In genomic region chr3:106001416-106002370, GRCm38 (mm10) we compare ENCODE assay signal across 8 mouse cellular contexts. TPM values are rescaled to one million over a fixed set of nuclear protein-coding genes. Genes with fewer than 3 reads are reported as not detected.
DNase-seq lines count a peak whose midpoint lies in the region; ATAC-seq and TF ChIP-seq lines count a peak whose summit lies in the region.

No protein-coding gene starts in this region.

- 22% methylated on average over 17 of the region's 17 CpGs for WGBS in heart, embryonic 15.5 days
- 19% methylated on average over 17 of the region's 17 CpGs for WGBS in liver, embryonic 13.5 days (ENCODE audit: insufficient replicate concordance)
- WGBS in thymus, adult 2 months: 16% methylated on average over 17 of the region's 17 CpGs

- ATAC-seq in cerebellum, adult (ENCODE audit: insufficient number of reproducible peaks, low FRiP score, low TSS enrichment): peak; percentile 72
- ATAC-seq in heart, embryonic 15.5 days (replicated peaks; ENCODE audit: insufficient number of reproducible peaks, insufficient read depth, low FRiP score, low read depth): peak; percentile 72
- ATAC-seq in liver, embryonic 13.5 days (ENCODE audit: low read depth): peak; percentile 45; the same call in 1 of the 2 replicates

- peak overlapping the region; percentile 55 for H3K4me2 ChIP-seq in heart, embryonic 15.5 days
- no peak overlapping the region for H3K4me2 ChIP-seq in liver, embryonic 13.5 days

- peaks cover 7% of the 10 kb centered on the region; the same call in 1 of the 2 replicates for H3K4me1 ChIP-seq in heart, embryonic 15.5 days (replicated peaks)
- no peaks in the 10 kb centered on the region for H3K4me1 ChIP-seq in liver, embryonic 13.5 days (replicated peaks)
- H3K4me1 ChIP-seq in thymus, adult 2 months (replicated peaks; ENCODE audit: control insufficient read depth, insufficient read depth, low read length): peaks cover 9% of the 10 kb centered on the region; the same call in 1 of the 2 replicates

- H3K27ac ChIP-seq in heart, embryonic 15.5 days: no peak overlapping the region
- no peak overlapping the region for H3K27ac ChIP-seq in liver, embryonic 13.5 days
- 0 out of 2 replicates have a peak overlapping the region, but pooled peaks have one; percentile 17 for H3K27ac ChIP-seq in thymus, adult 2 months (ENCODE audit: control insufficient read depth, insufficient read depth, low read length)

- no peak for DNase-seq in cerebellum, postnatal 4 days (ENCODE audit: low spot score in 2 of 2)
- peak; percentile 9 to 18 for DNase-seq in cerebellum, postnatal 36 days
- DNase-seq in kidney, postnatal 10 days: peak; percentile 39
- DNase-seq in liver, embryonic 13.5 days: no peak
- peak; percentile 41 for DNase-seq in neural tube, embryonic 10.5 days (ENCODE audit: extremely low spot score, low spot score)
- DNase-seq in thymus, adult 2 months: peak; percentile 21

- H3K9me3 ChIP-seq in heart, embryonic 15.5 days (replicated peaks): no peaks in the 10 kb centered on the region
- no peaks in the 10 kb centered on the region for H3K9me3 ChIP-seq in liver, embryonic 13.5 days (replicated peaks)

- H3K36me3 ChIP-seq in heart, embryonic 15.5 days: no peaks in the 10 kb centered on the region
- no peaks in the 10 kb centered on the region for H3K36me3 ChIP-seq in liver, embryonic 13.5 days
- H3K36me3 ChIP-seq in thymus, adult 2 months (ENCODE audit: control insufficient read depth, insufficient read depth, low read length): no peaks in the 10 kb centered on the region

- TF ChIP-seq POLR2A in thymus, adult 2 months (IDR thresholded peaks at IDR 0.05; ENCODE audit: control insufficient read depth, extremely low read depth, insufficient read depth, low read length, poor library complexity): no peak

- TF ChIP-seq CTCF in thymus, adult 2 months (IDR thresholded peaks at IDR 0.05; ENCODE audit: borderline replicate concordance, control insufficient read depth, extremely low read depth, insufficient read depth, low read length, poor library complexity): no peak

- H3K27me3 ChIP-seq in heart, embryonic 15.5 days: no peaks in the 10 kb centered on the region
- H3K27me3 ChIP-seq in liver, embryonic 13.5 days: no peaks in the 10 kb centered on the region
- H3K27me3 ChIP-seq in thymus, adult 2 months (ENCODE audit: control insufficient read depth, insufficient read depth, low read length): no peaks in the 10 kb centered on the region

- H3K9ac ChIP-seq in heart, embryonic 15.5 days: no peak overlapping the region
- H3K9ac ChIP-seq in liver, embryonic 13.5 days: no peak overlapping the region

- H3K4me3 ChIP-seq in heart, embryonic 15.5 days: peak overlapping the region; percentile 22
- no peak overlapping the region for H3K4me3 ChIP-seq in liver, embryonic 13.5 days (replicated peaks)
- 0 out of 2 replicates have a peak overlapping the region, but pooled peaks have one; percentile 12 for H3K4me3 ChIP-seq in thymus, adult 2 months (ENCODE audit: control insufficient read depth, insufficient read depth, low read length)

RNA-seq across cellular contexts. Expression of gene Pifo, which starts 12.8 kb away (rescaled TPM):
- polyA plus RNA-seq in heart, embryonic 15.5 days (2015; fragmentation: Nextera tagmentation; extraction: Ambion mirVana): 0.42 and 1.3 TPM in 2 replicates
- not detected in 2 replicates for polyA plus RNA-seq in liver, embryonic 13.5 days (2015; fragmentation: Nextera tagmentation; extraction: Ambion mirVana)
- polyA plus RNA-seq in thymus, adult 2 months (2012; rRNA removed): 0.19 and 0.29 TPM in 2 replicates

RNA-seq across cellular contexts. Expression of gene Ovgp1, which starts 28.2 kb away (rescaled TPM):
- polyA plus RNA-seq in heart, embryonic 15.5 days (2015; fragmentation: Nextera tagmentation; extraction: Ambion mirVana): 1.3 and 1.4 TPM in 2 replicates
- 0.71 and 1.3 TPM in 2 replicates for polyA plus RNA-seq in liver, embryonic 13.5 days (2015; fragmentation: Nextera tagmentation; extraction: Ambion mirVana)
- 3.5 and 3.9 TPM in 2 replicates for polyA plus RNA-seq in thymus, adult 2 months (2012; rRNA removed)

RNA-seq across cellular contexts. Expression of gene Chil5, which starts 30.9 kb away (rescaled TPM):
- 0.27 TPM in 1 of 2 replicates, not detected in the other for polyA plus RNA-seq in heart, embryonic 15.5 days (2015; fragmentation: Nextera tagmentation; extraction: Ambion mirVana)
- 0.08 TPM in 1 of 2 replicates, not detected in the other for polyA plus RNA-seq in liver, embryonic 13.5 days (2015; fragmentation: Nextera tagmentation; extraction: Ambion mirVana)
- 0.12 and 0.27 TPM in 2 replicates for polyA plus RNA-seq in thymus, adult 2 months (2012; rRNA removed)

RNA-seq across cellular contexts. Expression of gene Atp5f1, which starts 41.8 kb away (rescaled TPM):
- 760 and 907 TPM in 2 replicates for polyA plus RNA-seq in heart, embryonic 15.5 days (2015; fragmentation: Nextera tagmentation; extraction: Ambion mirVana)
- 392 and 451 TPM in 2 replicates for polyA plus RNA-seq in liver, embryonic 13.5 days (2015; fragmentation: Nextera tagmentation; extraction: Ambion mirVana)
- 139 and 148 TPM in 2 replicates for polyA plus RNA-seq in thymus, adult 2 months (2012; rRNA removed)

RNA-seq across cellular contexts. Expression of gene Wdr77, which starts 42.5 kb away (rescaled TPM):
- polyA plus RNA-seq in heart, embryonic 15.5 days (2015; fragmentation: Nextera tagmentation; extraction: Ambion mirVana): 69.9 and 92.3 TPM in 2 replicates
- 65.8 and 69.1 TPM in 2 replicates for polyA plus RNA-seq in liver, embryonic 13.5 days (2015; fragmentation: Nextera tagmentation; extraction: Ambion mirVana)
- polyA plus RNA-seq in thymus, adult 2 months (2012; rRNA removed): 46.1 and 56.1 TPM in 2 replicates

Comparison
In these comparisons a context has a peak if more than half of its experiments do, and no peak if none do; other contexts are left out.
1. DNase-seq: peak in cerebellum, postnatal 36 days (2 of 2), kidney, postnatal 10 days (single experiment), neural tube, embryonic 10.5 days (single experiment) and thymus, adult 2 months (single experiment); none in cerebellum, postnatal 4 days (0 of 2) and liver, embryonic 13.5 days (single experiment).
2. Peak in every context shown above with its lines, with median percentiles within 50 percentile points of each other: ATAC-seq.